In genomic region chr15:33825435-33826088, GRCm38 (mm10) we compare ENCODE assay signal across 26 mouse cellular contexts.
"Had no signal": no experiment of that assay in that cellular context is flagged by ENCODE, and none has a peak within 500 bp of the region (broad histone marks: within the 10 kb centered on the region; RNA-seq: fewer than 3 reads in every experiment).

No protein-coding gene starts in this region.

- H3K27ac ChIP-seq: embryonic facial prominence, embryonic 10.5 days; embryonic facial prominence, embryonic 12.5 days; embryonic facial prominence, embryonic 13.5 days; embryonic facial prominence, embryonic 15.5 days; forebrain, embryonic 10.5 days; forebrain, embryonic 12.5 days; forebrain, embryonic 13.5 days; forebrain, embryonic 15.5 days; gastrocnemius, adult 2 months had no signal

- H3K4me2 ChIP-seq: embryonic facial prominence, embryonic 12.5 days; embryonic facial prominence, embryonic 13.5 days; embryonic facial prominence, embryonic 15.5 days; forebrain, embryonic 12.5 days; forebrain, embryonic 13.5 days; forebrain, embryonic 15.5 days had no signal

- ATAC-seq: forebrain, embryonic 13.5 days; forebrain, embryonic 14.5 days; forebrain, embryonic 15.5 days; forebrain, embryonic 16.5 days; forebrain, postnatal 0 days had no signal

- H3K36me3 ChIP-seq: embryonic facial prominence, embryonic 10.5 days; embryonic facial prominence, embryonic 12.5 days; embryonic facial prominence, embryonic 13.5 days; embryonic facial prominence, embryonic 15.5 days; forebrain, embryonic 10.5 days; forebrain, embryonic 12.5 days; forebrain, embryonic 15.5 days had no signal

- H3K9me3 ChIP-seq: embryonic facial prominence, embryonic 10.5 days; embryonic facial prominence, embryonic 12.5 days; embryonic facial prominence, embryonic 13.5 days; embryonic facial prominence, embryonic 15.5 days; forebrain, embryonic 10.5 days; forebrain, embryonic 12.5 days; forebrain, embryonic 13.5 days; forebrain, embryonic 15.5 days had no signal

- H3K9ac ChIP-seq: embryonic facial prominence, embryonic 12.5 days; embryonic facial prominence, embryonic 13.5 days; embryonic facial prominence, embryonic 15.5 days; forebrain, embryonic 12.5 days; forebrain, embryonic 13.5 days; forebrain, embryonic 15.5 days; forebrain, postnatal 0 days had no signal

- DNase-seq: cerebellum, adult 18-20 months; cerebellum, adult 8-10 months; cerebellum, adult 9-10 months; cerebellum, adult 9-11 months; cerebellum, postnatal 10 days; cerebellum, postnatal 14 days; cerebellum, postnatal 25 days; cerebellum, postnatal 36 days; embryo, embryonic 11 days; forebrain, postnatal 0 days; gastrocnemius, adult 2 months; gastrocnemius, postnatal 10 days; gastrocnemius, postnatal 14 days; gastrocnemius, postnatal 25 days; gastrocnemius, postnatal 36 days had no signal

- H3K27me3 ChIP-seq: embryonic facial prominence, embryonic 12.5 days; embryonic facial prominence, embryonic 13.5 days; embryonic facial prominence, embryonic 15.5 days; forebrain, embryonic 12.5 days; forebrain, embryonic 13.5 days; forebrain, embryonic 15.5 days had no signal

- H3K4me3 ChIP-seq: embryonic facial prominence, embryonic 10.5 days; embryonic facial prominence, embryonic 12.5 days; embryonic facial prominence, embryonic 13.5 days; embryonic facial prominence, embryonic 15.5 days; erythroblast, embryonic 14.5 days; forebrain, embryonic 10.5 days; forebrain, embryonic 12.5 days; forebrain, embryonic 13.5 days; forebrain, embryonic 15.5 days; gastrocnemius, adult 2 months had no signal

- H3K4me1 ChIP-seq: embryonic facial prominence, embryonic 10.5 days; embryonic facial prominence, embryonic 12.5 days; embryonic facial prominence, embryonic 13.5 days; embryonic facial prominence, embryonic 15.5 days; forebrain, embryonic 10.5 days; forebrain, embryonic 12.5 days; forebrain, embryonic 13.5 days; forebrain, embryonic 15.5 days had no signal
